Mouse (Mus musculus): ENCODE data around the gene Ndfip2. TPM values are rescaled to one million over a fixed set of nuclear protein-coding genes. Genes with fewer than 3 reads are reported as not detected.

Ndfip2 gene
- 100 to 1,000 TPM; 121 to 122 TPM for polyA plus RNA-seq (2017; shearing (Covaris generic))

DNA sequence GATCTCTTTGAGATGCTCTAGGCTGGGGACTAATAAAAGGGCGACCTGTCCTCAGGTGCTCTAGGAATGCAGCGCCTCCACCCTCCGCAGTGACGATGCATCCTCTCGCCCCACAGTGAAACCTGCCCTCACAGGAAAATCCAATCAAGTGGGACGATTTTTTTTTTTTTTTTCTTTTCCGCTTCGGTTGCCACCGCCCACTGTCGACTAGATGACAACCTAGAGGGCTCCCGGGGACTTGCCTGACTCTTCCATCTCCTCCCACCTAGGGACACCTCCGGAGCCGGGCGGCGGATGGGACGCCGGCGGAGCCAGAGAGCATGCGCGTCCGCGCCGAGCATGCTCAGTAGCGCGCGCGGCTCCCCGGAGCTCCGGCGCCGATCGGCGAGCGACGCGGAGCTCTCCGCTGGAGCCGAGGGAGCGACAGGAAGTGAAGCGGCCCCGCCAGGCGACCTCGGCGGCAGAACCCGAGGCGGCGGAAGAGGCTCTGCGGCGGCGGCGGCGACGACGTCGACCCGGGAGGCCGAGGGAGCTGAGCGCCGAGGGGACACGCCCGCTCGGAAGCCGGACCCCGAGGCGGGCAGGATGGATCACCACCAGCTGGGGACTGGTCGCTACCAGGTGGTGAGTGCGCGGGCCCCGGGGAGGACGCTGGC is at the start of gene Ndfip2:
Gene Ndfip2 (plus strand): TSS at position 195 of the 656 bp plus-strand sequence.

Other genes starting within 250 kb of the Ndfip2 start
- 10 to 100 TPM; 48.3 to 54.0 TPM for gene Rbm26, start 81.2 kb upstream of the Ndfip2 start, polyA plus RNA-seq (2017; shearing (Covaris generic))